Mouse (Mus musculus): ENCODE measurements around the gene Gng7.
A peak's percentile ranks its signal among the peaks of the same experiment; 100 is the strongest.

The Gng7 gene

GRCm38 (mm10) chr10:80966296-80966695, 48.4 kb downstream of the Gng7 start:
- peak; percentile 48 for DNase-seq (ENCODE audit: low spot score)

GRCm38 (mm10) chr10:80963031-80963975, 51.4 kb downstream of the Gng7 start:
- no peak for DNase-seq (ENCODE audit: low spot score)

DNA sequence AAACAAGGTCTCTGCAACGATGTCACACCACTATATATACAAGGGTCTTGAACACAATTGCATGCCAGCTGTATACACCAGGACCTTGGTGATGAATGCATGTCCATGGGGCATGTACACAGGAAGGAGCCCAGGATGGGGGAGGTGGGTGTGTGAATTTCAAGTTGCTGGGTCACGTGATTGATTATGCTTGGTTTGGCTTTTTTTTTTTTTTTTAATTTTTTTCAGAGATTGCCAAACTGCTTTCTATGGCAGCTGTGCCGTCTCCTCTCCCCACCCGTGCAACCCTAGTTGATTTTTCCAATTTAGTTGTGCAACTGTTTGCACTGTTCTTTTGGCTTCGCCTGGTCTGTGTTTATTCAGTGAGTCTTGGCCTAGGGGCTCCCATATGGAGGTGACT, 52.2 kb downstream of the Gng7 start:
- DNase-seq (ENCODE audit: low spot score): no peak

- no peak for DNase-seq (ENCODE audit: low spot score)
Measured at GRCm38 (mm10) chr10:80962051-80962472, 52.7 kb downstream of the Gng7 start.

GRCm38 (mm10) chr10:80960551-80961508, 53.9 kb downstream of the Gng7 start:
- peak; percentile 81 for DNase-seq (ENCODE audit: low spot score)

DNA sequence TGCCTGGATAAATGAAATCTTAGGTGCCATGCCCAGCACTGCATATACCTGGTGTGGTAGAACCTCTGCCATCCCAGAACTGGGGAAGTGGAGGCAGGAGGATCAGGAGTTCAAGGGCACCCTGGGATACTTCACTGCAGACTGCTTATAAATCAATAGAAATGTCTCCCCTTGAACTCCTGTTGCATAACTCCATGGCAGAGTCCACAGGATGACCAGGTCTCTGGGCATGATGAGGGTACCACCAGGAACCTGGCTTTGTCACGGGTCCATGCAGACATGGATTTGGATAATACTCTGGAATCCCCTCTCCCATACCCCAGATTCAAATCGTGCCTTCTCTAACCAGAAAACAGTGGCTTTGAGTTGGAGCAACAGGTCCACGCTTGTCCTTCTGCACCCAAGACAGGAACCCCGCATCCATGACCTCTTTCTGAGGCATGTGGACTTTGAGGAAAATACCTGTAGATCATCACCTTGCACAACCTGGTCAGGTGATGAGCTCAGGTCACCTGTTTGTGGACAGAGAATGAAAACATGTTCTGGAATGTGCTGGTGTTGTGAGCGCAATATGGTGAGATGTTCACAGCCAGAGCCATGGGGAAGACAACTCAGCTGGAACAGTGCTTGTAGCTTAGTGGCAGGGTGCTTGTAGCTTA, 55.6 kb downstream of the Gng7 start:
- DNase-seq (ENCODE audit: low spot score): no peak

DNA sequence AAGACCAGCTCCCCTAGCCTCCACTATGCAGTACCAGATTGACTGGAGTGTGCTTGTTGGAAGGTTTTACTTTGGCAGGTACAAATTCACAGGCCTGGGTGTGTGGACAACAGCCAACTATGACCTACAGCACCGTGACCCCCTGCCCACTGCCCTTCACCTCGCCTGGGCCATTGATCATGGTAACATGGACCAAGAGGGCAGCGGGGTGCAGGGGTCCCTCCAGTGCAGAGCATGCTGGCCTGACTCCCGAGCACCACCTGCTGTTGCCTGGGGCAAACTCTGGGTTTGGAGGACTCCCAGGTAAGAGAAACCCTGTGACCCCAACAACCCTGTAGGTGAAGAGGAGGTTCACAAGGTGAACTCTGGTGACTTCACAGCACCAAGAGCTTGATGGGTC, 57.0 kb downstream of the Gng7 start:
- no peak for DNase-seq (ENCODE audit: low spot score)

DNA sequence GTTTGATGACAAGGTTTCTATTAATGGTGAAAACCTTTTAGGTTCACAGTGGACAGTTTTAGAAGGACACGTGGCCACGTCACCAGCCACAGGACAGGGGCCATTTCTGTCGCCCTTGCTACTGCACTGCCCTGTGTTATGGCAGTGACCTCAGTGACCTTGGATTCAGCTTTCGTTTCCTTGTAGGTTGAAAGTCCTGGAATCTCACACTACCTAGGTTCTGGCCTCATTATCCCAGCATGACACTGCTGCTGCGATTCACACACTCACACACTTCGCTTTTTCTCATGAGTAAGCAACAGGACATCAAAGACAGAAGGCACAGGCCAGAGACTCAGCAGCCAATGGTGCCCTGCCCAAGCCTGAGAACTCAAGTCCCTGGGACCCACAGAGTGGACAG, 57.8 kb downstream of the Gng7 start:
- DNase-seq (ENCODE audit: low spot score): no peak

DNA sequence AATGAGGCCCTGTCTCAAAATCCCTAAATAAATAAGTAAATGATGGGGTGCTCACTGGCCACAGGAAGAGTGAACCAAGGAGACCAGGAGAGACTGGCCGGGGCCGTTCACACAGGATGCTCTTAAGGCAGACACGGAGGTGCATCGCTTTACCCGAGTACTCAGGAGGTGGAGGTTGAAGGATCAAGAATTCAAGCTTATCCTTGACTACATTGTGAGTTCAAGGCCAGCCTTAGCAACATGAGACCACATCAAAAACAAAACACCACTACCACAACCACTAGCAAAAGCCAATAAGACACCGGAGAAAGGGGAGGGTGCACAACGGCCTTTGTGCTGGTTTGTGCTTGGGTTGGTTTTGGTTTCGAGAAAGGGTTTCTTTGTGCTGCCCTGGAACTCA, 58.4 kb downstream of the Gng7 start:
- no peak for DNase-seq (ENCODE audit: low spot score)

DNA sequence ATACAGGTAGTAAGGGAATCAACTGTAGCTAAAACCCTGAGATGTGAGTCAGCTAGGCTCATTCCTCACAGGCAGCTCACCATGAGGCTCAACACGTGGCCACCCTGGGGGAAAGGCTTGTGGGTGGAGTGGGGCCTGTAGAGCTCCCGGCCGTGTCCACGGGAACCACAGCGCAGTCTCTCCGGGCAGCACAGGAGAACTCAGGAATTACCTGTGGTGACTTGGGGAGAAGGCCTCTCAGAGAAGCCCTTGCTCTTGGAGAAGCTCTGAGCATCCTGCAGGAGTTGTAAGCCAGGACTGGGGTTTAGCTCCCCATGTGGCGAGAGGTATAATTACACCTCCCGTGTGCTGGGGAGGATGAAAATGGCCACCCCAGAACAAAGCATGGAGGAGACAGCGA, 59.2 kb downstream of the Gng7 start:
- peak; percentile 81 for DNase-seq (ENCODE audit: low spot score)

- DNase-seq (ENCODE audit: low spot score): no peak
Measured at GRCm38 (mm10) chr10:80954843-80955242, 59.9 kb downstream of the Gng7 start.

GRCm38 (mm10) chr10:80954415-80954814, 60.3 kb downstream of the Gng7 start:
- DNase-seq (ENCODE audit: low spot score): no peak

DNA sequence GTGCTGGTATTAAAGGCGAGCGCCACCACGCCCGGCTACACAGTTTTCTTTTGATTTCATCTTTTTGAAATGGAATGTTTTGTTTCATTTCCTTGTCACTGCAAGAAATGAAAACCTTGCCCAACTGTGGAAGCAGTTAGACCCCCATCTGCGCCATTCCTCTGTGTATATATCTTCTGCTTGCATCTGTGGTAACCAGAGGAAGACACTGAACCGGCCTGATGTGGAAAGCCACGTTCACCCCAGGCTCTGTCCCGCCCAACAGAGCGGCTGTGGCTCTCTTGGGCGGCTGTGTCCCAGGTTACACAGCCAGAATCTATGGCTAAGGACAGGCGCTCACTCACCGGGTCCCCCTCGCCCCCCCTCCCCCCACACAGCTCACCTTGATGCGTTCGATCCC, 62.3 kb downstream of the Gng7 start:
- no peak for DNase-seq (ENCODE audit: low spot score)

DNA sequence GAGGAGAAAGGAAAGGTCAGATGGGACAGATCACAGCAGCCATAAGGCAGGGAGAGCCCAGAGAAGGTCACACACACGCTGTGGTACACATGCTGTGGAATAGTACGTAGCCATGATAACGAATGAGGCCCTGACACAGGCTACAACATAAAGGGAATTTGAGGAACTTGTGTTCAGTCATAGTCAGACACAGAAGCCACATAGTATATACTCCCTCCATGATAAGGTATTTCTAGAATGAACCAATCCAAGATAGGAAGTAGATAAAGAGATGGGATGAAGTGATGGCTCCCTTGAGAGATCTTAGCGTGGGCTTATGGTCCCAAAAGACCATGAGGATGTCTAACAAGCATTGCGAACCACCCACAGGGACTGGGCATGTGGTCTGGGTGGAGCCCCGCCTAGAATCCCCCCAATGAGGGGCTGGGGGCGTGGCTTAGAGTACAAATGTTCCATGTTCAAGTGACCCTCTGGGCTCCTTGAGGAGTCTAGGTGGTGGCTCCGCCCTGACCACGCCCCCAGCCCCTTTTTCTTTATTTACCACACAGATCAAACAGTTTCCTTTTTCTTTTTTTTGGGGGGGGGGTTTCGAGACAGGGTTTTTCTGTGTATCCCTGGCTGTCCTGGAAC, 62.9 kb downstream of the Gng7 start:
- no peak for DNase-seq (ENCODE audit: low spot score)

DNA sequence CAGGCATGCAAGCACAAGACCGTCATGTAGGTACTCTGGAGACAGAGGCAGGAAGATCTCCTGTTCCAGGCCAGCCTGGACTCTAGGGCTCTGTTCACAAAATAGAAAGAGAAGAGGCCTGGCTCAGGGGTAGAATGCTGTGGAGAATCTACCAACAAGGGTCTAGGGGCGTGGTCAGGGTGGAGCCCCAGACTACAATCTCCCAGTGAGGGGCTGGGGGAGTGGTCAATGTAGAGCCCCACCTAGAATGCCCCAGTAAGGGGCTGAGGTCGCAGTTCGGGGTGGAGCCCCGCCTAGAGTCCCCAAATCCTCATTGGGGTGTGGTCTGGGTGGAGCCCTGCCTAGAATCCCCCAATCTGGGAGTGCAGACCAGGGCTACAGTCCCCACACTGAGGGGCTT, 64.4 kb downstream of the Gng7 start:
- no peak for DNase-seq (ENCODE audit: low spot score)

GRCm38 (mm10) chr10:80949081-80949480, 65.7 kb downstream of the Gng7 start:
- no peak for DNase-seq (ENCODE audit: low spot score)

- peak; percentile 42 for DNase-seq (ENCODE audit: low spot score)
Measured at GRCm38 (mm10) chr10:80948570-80948969, 66.2 kb downstream of the Gng7 start.

DNA sequence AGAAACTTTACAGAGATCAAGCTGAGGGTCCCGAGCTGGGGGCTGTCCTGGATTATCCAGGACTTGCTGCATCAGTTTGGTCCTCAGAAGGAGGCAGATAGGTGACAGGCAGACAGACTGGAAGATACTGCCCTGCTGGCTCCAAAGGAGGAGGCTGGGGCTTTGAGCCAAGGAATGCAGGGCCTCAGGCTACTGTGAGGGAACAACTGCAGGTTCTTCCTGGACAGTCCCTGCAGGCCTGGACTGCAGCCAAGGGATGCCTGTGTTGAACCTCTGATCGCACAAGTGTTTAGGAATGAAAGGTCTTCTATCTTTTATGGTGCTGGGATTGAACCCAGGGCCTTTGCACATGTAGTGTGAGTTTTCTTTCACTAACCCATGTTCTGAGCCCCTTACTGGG, 66.9 kb downstream of the Gng7 start:
- DNase-seq (ENCODE audit: low spot score): no peak

DNA sequence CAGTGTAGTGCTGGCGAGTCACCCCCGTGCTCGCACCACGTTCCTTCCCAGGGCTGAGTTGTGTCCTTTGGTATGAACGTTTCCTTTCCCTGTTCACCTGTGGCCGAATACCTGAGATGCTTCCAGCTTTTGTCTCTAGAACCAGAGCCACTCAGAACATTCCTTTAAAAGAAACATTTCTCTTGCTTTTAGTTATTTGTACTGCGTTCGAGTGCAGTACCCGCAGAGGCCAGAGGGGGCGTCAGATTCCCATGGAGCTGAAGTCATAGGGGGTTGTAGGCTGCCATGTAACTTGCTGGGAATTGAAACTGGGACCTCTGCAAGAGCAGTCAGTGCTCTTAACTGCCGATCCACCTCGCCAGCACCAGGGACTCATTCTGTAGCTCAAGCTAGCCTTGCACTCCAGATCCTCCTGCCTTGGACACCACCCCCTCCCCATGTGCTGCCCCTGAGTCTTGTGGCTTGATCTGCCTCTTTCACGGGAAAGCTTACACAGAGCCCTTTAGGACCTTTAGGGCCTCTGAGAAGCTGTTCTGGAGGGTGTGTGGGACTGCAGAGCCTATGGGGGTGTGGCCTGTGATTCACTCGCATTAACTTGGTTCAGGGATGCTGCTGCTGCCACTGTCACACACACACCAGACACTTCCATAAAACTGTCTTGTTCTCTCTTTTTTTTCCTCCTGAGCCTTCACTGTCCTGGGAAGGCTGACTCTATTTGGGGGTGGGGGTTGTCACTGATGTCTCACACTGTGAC, 67.9 kb downstream of the Gng7 start:
- no peak for DNase-seq (ENCODE audit: low spot score)

GRCm38 (mm10) chr10:80944231-80944630, 70.5 kb downstream of the Gng7 start:
- DNase-seq (ENCODE audit: low spot score): no peak

DNA sequence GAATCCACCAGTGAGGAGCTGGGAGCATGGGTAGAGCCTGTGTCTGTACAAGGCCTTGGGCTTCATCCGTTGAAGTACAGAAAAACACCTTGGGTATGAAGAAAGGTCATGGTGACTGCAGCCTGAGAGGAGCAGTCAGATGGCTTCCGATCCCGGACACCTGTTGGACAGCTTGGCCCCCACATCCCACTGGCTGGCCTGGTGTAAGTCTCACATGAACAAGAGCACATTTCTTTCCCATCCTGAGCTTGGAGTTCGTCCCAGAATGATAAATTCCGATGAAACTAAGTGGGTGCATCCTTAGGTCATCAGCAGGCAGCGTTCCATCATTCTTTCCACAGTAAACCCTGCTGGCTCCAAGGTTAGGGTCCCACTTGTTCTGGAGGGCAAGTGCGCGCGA, 71.0 kb downstream of the Gng7 start:
- no peak for DNase-seq (ENCODE audit: low spot score)
